Comparison of ENCODE assay signal across 8 mouse cellular contexts in genomic region chr11:82870173-82871030, GRCm38 (mm10). TPM values are rescaled to one million over a fixed set of nuclear protein-coding genes. Genes with fewer than 3 reads are reported as not detected.
DNase-seq lines count a peak whose midpoint lies in the region; ATAC-seq and TF ChIP-seq lines count a peak whose summit lies in the region.

No protein-coding gene starts in this region.

- peak; percentile 31; the same call in 1 of the 2 replicates for ATAC-seq in heart, embryonic 14.5 days (ENCODE audit: insufficient number of reproducible peaks, insufficient read depth, low FRiP score, low read depth)
- peak; percentile 79 for ATAC-seq in kidney, postnatal 0 days (replicated peaks; ENCODE audit: low FRiP score, low read depth)
- ATAC-seq in liver, embryonic 15.5 days (ENCODE audit: insufficient read depth): peak; percentile 64

- no peak for TF ChIP-seq CTCF in ES-Bruce4 (IDR thresholded peaks at IDR 0.05; ENCODE audit: low read depth, low read length)
- 0 out of 2 replicates have a peak, but pooled peaks have one; percentile 1 for TF ChIP-seq CTCF in kidney, postnatal 0 days (IDR thresholded peaks at IDR 0.05; ENCODE audit: low read depth)

- H3K4me3 ChIP-seq in ES-Bruce4 (ENCODE audit: low read depth, low read length): peak overlapping the region; percentile 77
- peak overlapping the region; percentile 87 for H3K4me3 ChIP-seq in forebrain, embryonic 10.5 days
- peak overlapping the region; percentile 83 to 93 for H3K4me3 ChIP-seq in heart, embryonic 14.5 days (ENCODE audit: control insufficient read depth in 1 of 2, insufficient read depth in 1 of 2, low read depth in 1 of 2, low read length in 2 of 2)
- peak overlapping the region; percentile 91 for H3K4me3 ChIP-seq in kidney, postnatal 0 days (replicated peaks; ENCODE audit: low read depth, low read length)
- peak overlapping the region; percentile 99 for H3K4me3 ChIP-seq in liver, embryonic 15.5 days (replicated peaks)

- H3K27ac ChIP-seq in ES-Bruce4 (ENCODE audit: insufficient read depth, low read length): no peak overlapping the region
- peak overlapping the region; percentile 87 for H3K27ac ChIP-seq in forebrain, embryonic 10.5 days
- peak overlapping the region; percentile 1 to 55; a peak in 2 of 4 replicates for H3K27ac ChIP-seq in heart, embryonic 14.5 days (replicated peaks in 1 of 2; ENCODE audit: control insufficient read depth in 1 of 2, insufficient read depth in 1 of 2, low read depth in 2 of 2, low read length in 2 of 2)
- peak overlapping the region; percentile 94 for H3K27ac ChIP-seq in kidney, postnatal 0 days
- H3K27ac ChIP-seq in liver, embryonic 15.5 days (replicated peaks): peak overlapping the region; percentile 94

- TF ChIP-seq EP300 in ES-Bruce4 (IDR thresholded peaks at IDR 0.05; ENCODE audit: insufficient read depth, low read depth, low read length): no peak

- no peak for TF ChIP-seq POLR2A in ES-Bruce4 (IDR thresholded peaks at IDR 0.05; ENCODE audit: insufficient read depth, low read length)

- WGBS in forebrain, embryonic 10.5 days: 5% methylated on average over 36 of the region's 36 CpGs
- 3% methylated on average over 36 of the region's 36 CpGs for WGBS in heart, embryonic 14.5 days
- WGBS in kidney, postnatal 0 days: under 1% methylated on average over 36 of the region's 36 CpGs
- under 1% methylated on average over 36 of the region's 36 CpGs for WGBS in liver, embryonic 15.5 days (ENCODE audit: insufficient replicate concordance)

- no peaks in the 10 kb centered on the region; the same call in 1 of the 2 replicates for H3K36me3 ChIP-seq in ES-Bruce4 (ENCODE audit: control insufficient read depth, insufficient read depth, low read length, poor library complexity, severe bottlenecking)
- H3K36me3 ChIP-seq in forebrain, embryonic 10.5 days (replicated peaks): no peaks in the 10 kb centered on the region
- no peaks in the 10 kb centered on the region for H3K36me3 ChIP-seq in heart, embryonic 14.5 days (ENCODE audit: control insufficient read depth, insufficient read depth, low read length)
- H3K36me3 ChIP-seq in kidney, postnatal 0 days (ENCODE audit: insufficient read depth, low read length): no peaks in the 10 kb centered on the region
- no peaks in the 10 kb centered on the region for H3K36me3 ChIP-seq in liver, embryonic 15.5 days (replicated peaks)

- H3K9ac ChIP-seq in ES-Bruce4 (ENCODE audit: low read depth, poor library complexity, severe bottlenecking): peak overlapping the region; percentile 86
- peak overlapping the region; percentile 82 for H3K9ac ChIP-seq in heart, embryonic 14.5 days (ENCODE audit: low read length)
- peak overlapping the region; percentile 85 for H3K9ac ChIP-seq in kidney, postnatal 0 days (ENCODE audit: low read depth, low read length)
- peak overlapping the region; percentile 99 for H3K9ac ChIP-seq in liver, embryonic 15.5 days

- H3K27me3 ChIP-seq in ES-Bruce4 (ENCODE audit: control insufficient read depth, insufficient read depth, low read length, poor library complexity, severe bottlenecking): no peaks in the 10 kb centered on the region
- peaks cover 8% of the 10 kb centered on the region; the same call in 1 of the 2 replicates for H3K27me3 ChIP-seq in forebrain, embryonic 10.5 days (ENCODE audit: poor library complexity, severe bottlenecking)
- no peaks in the 10 kb centered on the region for H3K27me3 ChIP-seq in heart, embryonic 14.5 days (ENCODE audit: control insufficient read depth, insufficient read depth, low read length)
- no peaks in the 10 kb centered on the region for H3K27me3 ChIP-seq in kidney, postnatal 0 days (ENCODE audit: insufficient read depth, low read length)
- H3K27me3 ChIP-seq in liver, embryonic 15.5 days: no peaks in the 10 kb centered on the region

- no peaks in the 10 kb centered on the region for H3K4me1 ChIP-seq in ES-Bruce4 (ENCODE audit: control insufficient read depth, insufficient read depth, low read length)
- H3K4me1 ChIP-seq in forebrain, embryonic 10.5 days: peaks cover 27% of the 10 kb centered on the region
- peaks cover 0 to 10% of the 10 kb centered on the region in 2 experiments; a peak in 2 of 4 replicates for H3K4me1 ChIP-seq in heart, embryonic 14.5 days (ENCODE audit: control insufficient read depth in 2 of 2, insufficient read depth in 2 of 2, low read length in 2 of 2)
- H3K4me1 ChIP-seq in kidney, postnatal 0 days (replicated peaks; ENCODE audit: insufficient read depth, low read length): no peaks in the 10 kb centered on the region
- peaks cover 52% of the 10 kb centered on the region for H3K4me1 ChIP-seq in liver, embryonic 15.5 days (replicated peaks)

- no peaks in the 10 kb centered on the region for H3K9me3 ChIP-seq in ES-Bruce4 (replicated peaks; ENCODE audit: control insufficient read depth, insufficient read depth, low read length, poor library complexity, severe bottlenecking)
- H3K9me3 ChIP-seq in forebrain, embryonic 10.5 days: no peaks in the 10 kb centered on the region
- no peaks in the 10 kb centered on the region for H3K9me3 ChIP-seq in heart, embryonic 14.5 days (ENCODE audit: control insufficient read depth, low read length)
- H3K9me3 ChIP-seq in kidney, postnatal 0 days (replicated peaks; ENCODE audit: low read length): no peaks in the 10 kb centered on the region
- no peaks in the 10 kb centered on the region for H3K9me3 ChIP-seq in liver, embryonic 15.5 days (replicated peaks)

- H3K4me2 ChIP-seq in heart, embryonic 14.5 days (ENCODE audit: low read length): peak overlapping the region; percentile 89
- peak overlapping the region; percentile 79 for H3K4me2 ChIP-seq in kidney, postnatal 0 days (ENCODE audit: low read length)
- H3K4me2 ChIP-seq in liver, embryonic 15.5 days: peak overlapping the region; percentile 68

- DNase-seq in adrenal gland, postnatal 36 days: peak; percentile 45 to 59
- DNase-seq in forebrain, embryonic 10.5 days (ENCODE audit: extremely low spot score, low spot score): peak; percentile 30
- peak; percentile 82 for DNase-seq in kidney, postnatal 0 days (ENCODE audit: low spot score)
- peak; percentile 41 to 50 for DNase-seq in natural killer cell, adult 2 months (ENCODE audit: low spot score in 2 of 2)
- peak; percentile 78 for DNase-seq in thymus, postnatal 0 days (ENCODE audit: low spot score)

RNA-seq across cellular contexts. Expression of gene Rffl, which starts 0.6 kb away (rescaled TPM):
- polyA plus RNA-seq in ES-Bruce4 (2011; ENCODE audit: insufficient read depth, insufficient read length, low read depth, missing spikeins): 27.4 and 29.9 TPM in 2 replicates
- 1 to 10 TPM; 6.4 to 8.4 TPM for total RNA-seq in adrenal gland, postnatal 36 days (2021)
- 8.8 and 9.5 TPM in 2 replicates for polyA plus RNA-seq in forebrain, embryonic 10.5 days (2016; fragmentation: Nextera tagmentation; extraction: Ambion mirVana)
- polyA plus RNA-seq in heart, embryonic 14.5 days (2014; fragmentation: Nextera tagmentation; extraction: Ambion mirVana): 3.7 and 3.8 TPM in 2 replicates
- polyA plus RNA-seq in kidney, postnatal 0 days (2015; fragmentation: Nextera tagmentation; extraction: Ambion mirVana): 21.7 and 23.3 TPM in 2 replicates
- polyA plus RNA-seq in liver, embryonic 15.5 days (2015; fragmentation: Nextera tagmentation; extraction: Ambion mirVana): 24.5 and 26.0 TPM in 2 replicates
- 15.8 TPM in 2 replicates for polyA plus RNA-seq in thymus, postnatal 0 days (2015; fragmentation: Nextera tagmentation; extraction: Ambion mirVana)

RNA-seq across cellular contexts. Expression of gene Rad51d, which starts 20.0 kb away (rescaled TPM):
- polyA plus RNA-seq in ES-Bruce4 (2011; ENCODE audit: insufficient read depth, insufficient read length, low read depth, missing spikeins): 23.9 and 25.8 TPM in 2 replicates
- total RNA-seq in adrenal gland, postnatal 36 days (2021): 10 to 100 TPM; 10.7 to 16.2 TPM
- 15.3 and 18.0 TPM in 2 replicates for polyA plus RNA-seq in forebrain, embryonic 10.5 days (2016; fragmentation: Nextera tagmentation; extraction: Ambion mirVana)
- 15.0 and 15.8 TPM in 2 replicates for polyA plus RNA-seq in heart, embryonic 14.5 days (2014; fragmentation: Nextera tagmentation; extraction: Ambion mirVana)
- 10.6 and 11.7 TPM in 2 replicates for polyA plus RNA-seq in kidney, postnatal 0 days (2015; fragmentation: Nextera tagmentation; extraction: Ambion mirVana)
- polyA plus RNA-seq in liver, embryonic 15.5 days (2015; fragmentation: Nextera tagmentation; extraction: Ambion mirVana): 5.6 and 6.2 TPM in 2 replicates
- polyA plus RNA-seq in thymus, postnatal 0 days (2015; fragmentation: Nextera tagmentation; extraction: Ambion mirVana): 19.2 and 22.4 TPM in 2 replicates

RNA-seq across cellular contexts. Expression of gene Fndc8, which starts 21.5 kb away (rescaled TPM):
- not detected in 2 replicates for polyA plus RNA-seq in ES-Bruce4 (2011; ENCODE audit: insufficient read depth, insufficient read length, low read depth, missing spikeins)
- not detected for total RNA-seq in adrenal gland, postnatal 36 days (2021)
- 0.18 and 0.22 TPM in 2 replicates for polyA plus RNA-seq in forebrain, embryonic 10.5 days (2016; fragmentation: Nextera tagmentation; extraction: Ambion mirVana)
- polyA plus RNA-seq in heart, embryonic 14.5 days (2014; fragmentation: Nextera tagmentation; extraction: Ambion mirVana): 0.09 and 0.35 TPM in 2 replicates
- 0.55 and 0.60 TPM in 2 replicates for polyA plus RNA-seq in kidney, postnatal 0 days (2015; fragmentation: Nextera tagmentation; extraction: Ambion mirVana)
- polyA plus RNA-seq in liver, embryonic 15.5 days (2015; fragmentation: Nextera tagmentation; extraction: Ambion mirVana): 0.07 and 0.18 TPM in 2 replicates
- 0.26 and 0.39 TPM in 2 replicates for polyA plus RNA-seq in thymus, postnatal 0 days (2015; fragmentation: Nextera tagmentation; extraction: Ambion mirVana)

RNA-seq across cellular contexts. Expression of gene Nle1, which starts 37.8 kb away (rescaled TPM):
- polyA plus RNA-seq in ES-Bruce4 (2011; ENCODE audit: insufficient read depth, insufficient read length, low read depth, missing spikeins): 32.3 and 40.9 TPM in 2 replicates
- total RNA-seq in adrenal gland, postnatal 36 days (2021): 10 to 100 TPM; 19.5 to 27.0 TPM
- 49.8 and 52.1 TPM in 2 replicates for polyA plus RNA-seq in forebrain, embryonic 10.5 days (2016; fragmentation: Nextera tagmentation; extraction: Ambion mirVana)
- 18.8 and 19.0 TPM in 2 replicates for polyA plus RNA-seq in heart, embryonic 14.5 days (2014; fragmentation: Nextera tagmentation; extraction: Ambion mirVana)
- polyA plus RNA-seq in kidney, postnatal 0 days (2015; fragmentation: Nextera tagmentation; extraction: Ambion mirVana): 23.7 and 24.0 TPM in 2 replicates
- 12.4 and 13.6 TPM in 2 replicates for polyA plus RNA-seq in liver, embryonic 15.5 days (2015; fragmentation: Nextera tagmentation; extraction: Ambion mirVana)
- 36.1 and 37.6 TPM in 2 replicates for polyA plus RNA-seq in thymus, postnatal 0 days (2015; fragmentation: Nextera tagmentation; extraction: Ambion mirVana)

RNA-seq across cellular contexts. Expression of gene Unc45b, which starts 39.9 kb away (rescaled TPM):
- 3.3 and 3.5 TPM in 2 replicates for polyA plus RNA-seq in ES-Bruce4 (2011; ENCODE audit: insufficient read depth, insufficient read length, low read depth, missing spikeins)
- 10 to 100 TPM in 1 of 2 experiments, 1 to 10 TPM in 1; 7.6 to 10.0 TPM for total RNA-seq in adrenal gland, postnatal 36 days (2021)
- 0.23 and 0.31 TPM in 2 replicates for polyA plus RNA-seq in forebrain, embryonic 10.5 days (2016; fragmentation: Nextera tagmentation; extraction: Ambion mirVana)
- polyA plus RNA-seq in heart, embryonic 14.5 days (2014; fragmentation: Nextera tagmentation; extraction: Ambion mirVana): 206 and 211 TPM in 2 replicates
- polyA plus RNA-seq in kidney, postnatal 0 days (2015; fragmentation: Nextera tagmentation; extraction: Ambion mirVana): 6.1 and 7.1 TPM in 2 replicates
- 1.7 TPM in 2 replicates for polyA plus RNA-seq in liver, embryonic 15.5 days (2015; fragmentation: Nextera tagmentation; extraction: Ambion mirVana)
- 1.0 and 1.7 TPM in 2 replicates for polyA plus RNA-seq in thymus, postnatal 0 days (2015; fragmentation: Nextera tagmentation; extraction: Ambion mirVana)

Comparison
In these comparisons a context has a peak if more than half of its experiments do, and no peak if none do; other contexts are left out.
1. DNase-seq: peak in every context shown above with its lines; median percentile 82 in kidney, postnatal 0 days; 78 in thymus, postnatal 0 days; 52 in adrenal gland, postnatal 36 days; 46 in natural killer cell, adult 2 months; 30 in forebrain, embryonic 10.5 days.